Mouse (Mus musculus) neural tube, embryonic 12.5 days (tissue): ENCODE data around the gene Ascc1. TPM values are rescaled to one million over a fixed set of nuclear protein-coding genes. Genes with fewer than 3 reads are reported as not detected.

Source experiments
- ATAC-seq: fragments of 200-750 bp; cut with Nextera tagmentation; 2 replicates; pipeline ENCODE4 v1.8.0; 2017; ENCODE audit warnings: low read depth, mild to moderate bottlenecking, moderate TSS enrichment, moderate library complexity; ENCODE audit not compliant: low FRiP score
- H3K27ac ChIP-seq: fragments of 300-500 bp; sonication (generic); 2 replicates; pipeline ENCODE4 v1.5.1; 2016
- H3K27me3 ChIP-seq: fragments of 300-500 bp; sonication (generic); replicated peaks from 2 replicates; pipeline ENCODE4 v1.6.1; 2016; ENCODE audit warnings: mild to moderate bottlenecking
- H3K36me3 ChIP-seq: fragments of 300-500 bp; sonication (generic); 2 replicates; pipeline ENCODE4 v1.6.1; 2016; ENCODE audit warnings: mild to moderate bottlenecking
- H3K4me1 ChIP-seq: fragments of 300-500 bp; sonication (generic); 2 replicates; pipeline ENCODE4 v1.6.1; 2016
- H3K4me2 ChIP-seq: fragments of 300-500 bp; sonication (generic); replicated peaks from 2 replicates; pipeline ENCODE4 v1.6.1; 2016; ENCODE audit warnings: mild to moderate bottlenecking
- H3K4me3 ChIP-seq: fragments of 300-500 bp; sonication (generic); 2 replicates; pipeline ENCODE4 v1.5.1; 2016
- H3K9ac ChIP-seq: fragments of 300-500 bp; sonication (generic); 2 replicates; pipeline ENCODE4 v1.6.1; 2016; ENCODE audit warnings: mild to moderate bottlenecking
- H3K9me3 ChIP-seq: fragments of 300-500 bp; sonication (generic); 2 replicates; pipeline ENCODE4 v1.6.1; 2016; ENCODE audit warnings: mild to moderate bottlenecking
- WGBS: fragments of 180-500 bp; shearing (Covaris S2); methylation state at CpG from one replicate; pipeline ENCODE4 v1.1.7; 2016; 5-methylcytosine and 5-hydroxymethylcytosine counted together
- polyA plus RNA-seq: library from polyadenylated mRNA; unstranded; fragments of >200 nt; fragmentation: Nextera tagmentation; extraction: Ambion mirVana; gene quantifications from 2 replicates; pipeline ENCODE4 v1.2.1, GENCODE M21; 2016

The Ascc1 gene
- polyA plus RNA-seq, 1 experiment from 2014 or later = 37.0 TPM

GRCm38 (mm10) chr10:60062173-60062572 lies 59.6 kb downstream of the Ascc1 start:
- Histone ChIP-seq H3K4me1 (no peaks in the 10 kb centered on the region), H3K9ac (no peak overlapping the region), H3K4me3 (no peak overlapping the region), H3K4me2 (no peak overlapping the region), H3K27me3 (no peaks in the 10 kb centered on the region), H3K27ac (no peak overlapping the region), H3K36me3 (no peaks in the 10 kb centered on the region; the same call in 1 of the 2 replicates), H3K9me3 (peaks cover 8% of the 10 kb centered on the region; the same call in 1 of the 2 replicates)
- WGBS = 90% methylated on average over 5 of the region's 5 CpGs
- ATAC-seq = no peak

GRCm38 (mm10) chr10:60062931-60063330 lies 60.3 kb downstream of the Ascc1 start:
- Histone ChIP-seq H3K9ac (no peak overlapping the region), H3K27me3 (no peaks in the 10 kb centered on the region), H3K9me3 (0 out of 2 replicates have a peak, but pooled peaks cover 3% of the 10 kb centered on the region), H3K4me1 (no peaks in the 10 kb centered on the region), H3K36me3 (no peaks in the 10 kb centered on the region), H3K4me3 (no peak overlapping the region), H3K27ac (no peak overlapping the region), H3K4me2 (no peak overlapping the region)
- ATAC-seq = no peak
- 50% methylated on average over 5 of the region's 5 CpGs for WGBS

- no peak overlapping the region for H3K27ac ChIP-seq
- no peaks in the 10 kb centered on the region for H3K36me3 ChIP-seq
- no peak overlapping the region for H3K9ac ChIP-seq
- H3K27me3 ChIP-seq = no peaks in the 10 kb centered on the region
- no peaks in the 10 kb centered on the region for H3K4me1 ChIP-seq
- no peak for ATAC-seq
- no peaks in the 10 kb centered on the region for H3K9me3 ChIP-seq
- WGBS = 71% methylated on average over 3 of the region's 3 CpGs
- H3K4me2 ChIP-seq = no peak overlapping the region
- no peak overlapping the region for H3K4me3 ChIP-seq
These were observed 63.9 kb downstream of the Ascc1 start for GRCm38 (mm10) chr10:60066524-60066923.

- no peaks in the 10 kb centered on the region for H3K9me3 ChIP-seq
- no peak overlapping the region for H3K4me2 ChIP-seq
- no peaks in the 10 kb centered on the region for H3K36me3 ChIP-seq
- no peak overlapping the region for H3K9ac ChIP-seq
- WGBS = 81% methylated on average over 1 of the region's 1 CpGs
- no peak for ATAC-seq
- H3K4me1 ChIP-seq = 0 out of 2 replicates have a peak, but pooled peaks cover 5% of the 10 kb centered on the region
- no peak overlapping the region for H3K27ac ChIP-seq
- no peaks in the 10 kb centered on the region for H3K27me3 ChIP-seq
- no peak overlapping the region for H3K4me3 ChIP-seq
These were observed 72.6 kb downstream of the Ascc1 start for GRCm38 (mm10) chr10:60075159-60075558.

GRCm38 (mm10) chr10:60077226-60077625 lies 74.6 kb downstream of the Ascc1 start:
- no peak overlapping the region for H3K9ac ChIP-seq
- no peaks in the 10 kb centered on the region for H3K9me3 ChIP-seq
- H3K4me2 ChIP-seq = no peak overlapping the region
- no peaks in the 10 kb centered on the region for H3K36me3 ChIP-seq
- H3K27me3 ChIP-seq = no peaks in the 10 kb centered on the region
- no peak overlapping the region for H3K27ac ChIP-seq
- no peak for ATAC-seq
- peaks cover 11% of the 10 kb centered on the region for H3K4me1 ChIP-seq
- 95% methylated on average over 7 of the region's 7 CpGs for WGBS
- no peak overlapping the region for H3K4me3 ChIP-seq

GRCm38 (mm10) chr10:60077736-60078560 lies 75.3 kb downstream of the Ascc1 start:
- ATAC-seq = no peak
- no peak overlapping the region for H3K27ac ChIP-seq
- 77% methylated on average over 18 of the region's 18 CpGs for WGBS

GRCm38 (mm10) chr10:60078561-60078917 lies 75.9 kb downstream of the Ascc1 start:
- Histone ChIP-seq H3K9me3 (no peaks in the 10 kb centered on the region), H3K36me3 (no peaks in the 10 kb centered on the region), H3K27ac (no peak overlapping the region), H3K4me3 (no peak overlapping the region), H3K4me1 (peaks cover 11% of the 10 kb centered on the region), H3K4me2 (no peak overlapping the region), H3K9ac (no peak overlapping the region), H3K27me3 (no peaks in the 10 kb centered on the region)
- ATAC-seq = no peak
- 79% methylated on average over 5 of the region's 5 CpGs for WGBS

More at GRCm38 (mm10) chr10:60077736-60078560, 75.3 kb downstream of the Ascc1 start:
- Histone ChIP-seq H3K4me3 (no peak overlapping the region), H3K9me3 (no peaks in the 10 kb centered on the region), H3K27me3 (no peaks in the 10 kb centered on the region), H3K36me3 (no peaks in the 10 kb centered on the region), H3K4me2 (no peak overlapping the region), H3K9ac (no peak overlapping the region), H3K4me1 (peaks cover 11% of the 10 kb centered on the region)

- no peak for ATAC-seq
- Histone ChIP-seq H3K4me3 (no peak overlapping the region), H3K4me2 (no peak overlapping the region), H3K27ac (no peak overlapping the region), H3K27me3 (no peaks in the 10 kb centered on the region), H3K36me3 (no peaks in the 10 kb centered on the region), H3K4me1 (peaks cover 11% of the 10 kb centered on the region), H3K9me3 (no peaks in the 10 kb centered on the region), H3K9ac (no peak overlapping the region)
- 75% methylated on average over 3 of the region's 3 CpGs for WGBS
These were observed 77.6 kb downstream of the Ascc1 start for GRCm38 (mm10) chr10:60080171-60080570.

- H3K27ac ChIP-seq = no peak overlapping the region
- no peak overlapping the region for H3K9ac ChIP-seq
- H3K4me1 ChIP-seq = peaks cover 11% of the 10 kb centered on the region
- 56% methylated on average over 5 of the region's 5 CpGs for WGBS
- no peak for ATAC-seq
- no peaks in the 10 kb centered on the region for H3K9me3 ChIP-seq
- H3K36me3 ChIP-seq = no peaks in the 10 kb centered on the region
- H3K4me2 ChIP-seq = no peak overlapping the region
- no peaks in the 10 kb centered on the region for H3K27me3 ChIP-seq
- H3K4me3 ChIP-seq = no peak overlapping the region
These were observed 78.0 kb downstream of the Ascc1 start for GRCm38 (mm10) chr10:60080601-60080981.

- Histone ChIP-seq H3K36me3 (no peaks in the 10 kb centered on the region), H3K9ac (no peak overlapping the region), H3K27ac (no peak overlapping the region), H3K4me3 (no peak overlapping the region), H3K4me1 (peaks cover 11% of the 10 kb centered on the region), H3K9me3 (no peaks in the 10 kb centered on the region), H3K4me2 (no peak overlapping the region), H3K27me3 (no peaks in the 10 kb centered on the region)
- no peak for ATAC-seq
- 66% methylated on average over 21 of the region's 21 CpGs for WGBS
These were observed 78.6 kb downstream of the Ascc1 start for GRCm38 (mm10) chr10:60080982-60081825.

- Histone ChIP-seq H3K9ac (no peak overlapping the region), H3K4me2 (no peak overlapping the region), H3K4me1 (peaks cover 11% of the 10 kb centered on the region), H3K27ac (no peak overlapping the region), H3K36me3 (no peaks in the 10 kb centered on the region), H3K4me3 (no peak overlapping the region), H3K27me3 (no peaks in the 10 kb centered on the region), H3K9me3 (no peaks in the 10 kb centered on the region)
- WGBS = 44% methylated on average over 5 of the region's 5 CpGs
- no peak for ATAC-seq
These were observed 79.3 kb downstream of the Ascc1 start for GRCm38 (mm10) chr10:60081905-60082304.

GRCm38 (mm10) chr10:60084065-60084464 lies 81.5 kb downstream of the Ascc1 start:
- Histone ChIP-seq H3K4me3 (no peak overlapping the region), H3K4me1 (peaks cover 8% of the 10 kb centered on the region), H3K27ac (no peak overlapping the region), H3K27me3 (no peaks in the 10 kb centered on the region), H3K9ac (no peak overlapping the region), H3K4me2 (no peak overlapping the region), H3K36me3 (no peaks in the 10 kb centered on the region), H3K9me3 (no peaks in the 10 kb centered on the region)
- WGBS = 90% methylated on average over 4 of the region's 4 CpGs
- no peak for ATAC-seq
